Mouse (Mus musculus) liver, adult 2 months (tissue): ENCODE results near the gene Osgep. TPM values are rescaled to one million over a fixed set of nuclear protein-coding genes. Genes with fewer than 3 reads are reported as not detected.
"Not testable (repeated sequence)": the region's sequence is repeated elsewhere in the genome, so short reads cannot be mapped to it uniquely, and the experiment has no call there.

Experiments used
- DNase-seq: peaks from one replicate; pipeline ENCODE4 v3.0.0-alpha.2; 2011; ENCODE audit warnings: low read depth, low spot score; ENCODE audit errors: extremely low read depth
- H3K27ac ChIP-seq: fragments of 200-500 bp; replicated peaks from 2 replicates; pipeline ENCODE4 v1.5.1; 2012; ENCODE audit warnings: low read depth, mild to moderate bottlenecking, control low read depth, inconsistent platforms, low read length; ENCODE audit not compliant: insufficient read depth
- H3K27me3 ChIP-seq: fragments of 200-500 bp; 2 replicates; pipeline ENCODE4 v1.6.1; 2012; ENCODE audit warnings: mild to moderate bottlenecking, moderate library complexity, low read length, inconsistent platforms; ENCODE audit not compliant: control insufficient read depth, insufficient read depth
- H3K36me3 ChIP-seq: fragments of 200-500 bp; 2 replicates; pipeline ENCODE4 v1.6.1; 2012; ENCODE audit warnings: low read length, inconsistent platforms; ENCODE audit not compliant: control insufficient read depth, insufficient read depth
- H3K4me1 ChIP-seq: fragments of 200-500 bp; 2 replicates; pipeline ENCODE4 v1.6.1; 2011; ENCODE audit warnings: low read length; ENCODE audit not compliant: control insufficient read depth, insufficient read depth
- H3K4me3 ChIP-seq: fragments of 200-500 bp; 2 replicates; pipeline ENCODE4 v1.5.1; 2011; ENCODE audit warnings: low read depth, mild to moderate bottlenecking, control low read depth, low read length, moderate library complexity; ENCODE audit not compliant: insufficient read depth
- H3K79me2 ChIP-seq: fragments of 200-500 bp; 2 replicates; pipeline ENCODE4 v1.6.1; 2012; ENCODE audit warnings: inconsistent platforms, mild to moderate bottlenecking, low read length, moderate library complexity; ENCODE audit not compliant: control insufficient read depth, insufficient read depth
- H3K9ac ChIP-seq: fragments of 200-500 bp; 2 replicates; pipeline ENCODE4 v1.6.1; 2012; ENCODE audit warnings: low read depth, mild to moderate bottlenecking, control low read depth, inconsistent platforms, low read length
- CTCF ChIP-seq: fragments of 200-500 bp; IDR thresholded peaks from 2 replicates; pipeline ENCODE4 v1.5.1; 2011; ENCODE audit warnings: low read depth, low read length, control low read depth
- POLR2A ChIP-seq: fragments of 200-500 bp; IDR thresholded peaks from 2 replicates; pipeline ENCODE4 v1.6.1; 2011; ENCODE audit warnings: low read length, control low read depth; ENCODE audit not compliant: insufficient read depth; ENCODE audit errors: extremely low read depth
- WGBS: fragments of 180-500 bp; shearing (Covaris S2); methylation state at CpG from one replicate; pipeline ENCODE4 v1.1.7; 2018; 5-methylcytosine and 5-hydroxymethylcytosine counted together
- polyA plus RNA-seq: library from polyadenylated mRNA; depleted of rRNA; stranded (reverse); fragments of >200 nt; gene quantifications from 2 replicates; pipeline ENCODE4 v1.2.3, GENCODE M21; 2012; rRNA removed
- total RNA-seq: library from RNA; depleted of rRNA; stranded (reverse); fragments of >200 nt; gene quantifications from 2 replicates; pipeline ENCODE4 v1.2.3, GENCODE M21; 2014; rRNA removed

The Osgep gene
- total RNA-seq (69.2 and 85.0 TPM in 2 replicates), polyA plus RNA-seq (41.5 and 50.1 TPM in 2 replicates)

- H3K36me3 ChIP-seq = peaks cover 29% of the 10 kb centered on the region
- H3K27me3 ChIP-seq = no peaks in the 10 kb centered on the region
- H3K27ac ChIP-seq = peak within 1 kb of the TSS; percentile 64
- H3K79me2 ChIP-seq = no peaks in the 10 kb centered on the region
- WGBS = under 1% methylated on average over 57 of the region's 57 CpGs
- H3K4me1 ChIP-seq = no peaks in the 10 kb centered on the region; the same call in none of the 2 replicates
- H3K9ac ChIP-seq = peak within 1 kb of the TSS; percentile 78
- TF ChIP-seq POLR2A (peak; percentile 63; the same call in 1 of the 2 replicates), CTCF (no peak)
- peak; percentile 95 for DNase-seq
- peak within 1 kb of the TSS; percentile 64 for H3K4me3 ChIP-seq
Measured at GRCm38 (mm10) chr14:50924281-50925064, at the start of gene Osgep, which contains the start of gene Apex1. Gene Osgep, minus strand, starts transcription at chr14:50924893. Gene Apex1, plus strand, starts transcription at chr14:50924968.

- Histone ChIP-seq H3K4me3 (no peak overlapping the region), H3K9ac (no peak overlapping the region), H3K27me3 (no peaks in the 10 kb centered on the region), H3K36me3 (no peaks in the 10 kb centered on the region), H3K4me1 (no peaks in the 10 kb centered on the region; the same call in 1 of the 2 replicates), H3K27ac (no peak overlapping the region), H3K79me2 (no peaks in the 10 kb centered on the region)
- TF ChIP-seq CTCF (no peak), POLR2A (no peak)
- WGBS = 71% methylated on average over 4 of the region's 4 CpGs
- DNase-seq = no peak
Measured at GRCm38 (mm10) chr14:50973700-50974099, 49.0 kb upstream of the Osgep start.

GRCm38 (mm10) chr14:50973054-50973453 lies 48.4 kb upstream of the Osgep start:
- H3K27ac ChIP-seq, DNase-seq, H3K9ac ChIP-seq, H3K4me1 ChIP-seq, H3K36me3 ChIP-seq, H3K79me2 ChIP-seq, H3K4me3 ChIP-seq, H3K27me3 ChIP-seq: not testable (repeated sequence)
- WGBS = 94% methylated on average over 5 of the region's 5 CpGs

DNA sequence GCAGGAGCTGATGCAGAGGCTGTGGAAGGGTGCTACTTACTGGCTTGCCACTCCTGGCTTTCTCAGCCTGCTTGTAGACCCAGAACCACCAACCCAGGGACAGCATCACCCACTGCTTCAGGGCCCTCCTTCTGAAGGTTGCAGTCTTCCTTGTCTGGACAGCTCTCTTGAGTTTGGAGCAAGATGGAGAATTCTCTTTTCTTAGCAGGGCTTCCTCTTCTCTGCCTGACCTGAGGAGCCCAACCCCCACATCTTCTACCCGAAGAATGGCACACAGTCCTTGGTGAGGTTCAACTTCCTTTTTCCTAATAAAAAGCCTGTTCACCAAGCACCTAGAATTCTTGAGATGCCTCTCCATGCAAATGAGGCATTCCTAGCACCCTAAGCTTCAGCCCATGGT lies 46.1 kb upstream of the Osgep start:
- no peak overlapping the region for H3K4me3 ChIP-seq
- TF ChIP-seq POLR2A = no peak
- TF ChIP-seq CTCF = no peak
- H3K79me2 ChIP-seq = no peaks in the 10 kb centered on the region
- DNase-seq = no peak
- WGBS = 48% methylated on average over 1 of the region's 1 CpGs
- no peaks in the 10 kb centered on the region for H3K4me1 ChIP-seq
- H3K9ac ChIP-seq = no peak overlapping the region
- H3K27me3 ChIP-seq = no peaks in the 10 kb centered on the region
- H3K27ac ChIP-seq = no peak overlapping the region
- no peaks in the 10 kb centered on the region for H3K36me3 ChIP-seq

DNA sequence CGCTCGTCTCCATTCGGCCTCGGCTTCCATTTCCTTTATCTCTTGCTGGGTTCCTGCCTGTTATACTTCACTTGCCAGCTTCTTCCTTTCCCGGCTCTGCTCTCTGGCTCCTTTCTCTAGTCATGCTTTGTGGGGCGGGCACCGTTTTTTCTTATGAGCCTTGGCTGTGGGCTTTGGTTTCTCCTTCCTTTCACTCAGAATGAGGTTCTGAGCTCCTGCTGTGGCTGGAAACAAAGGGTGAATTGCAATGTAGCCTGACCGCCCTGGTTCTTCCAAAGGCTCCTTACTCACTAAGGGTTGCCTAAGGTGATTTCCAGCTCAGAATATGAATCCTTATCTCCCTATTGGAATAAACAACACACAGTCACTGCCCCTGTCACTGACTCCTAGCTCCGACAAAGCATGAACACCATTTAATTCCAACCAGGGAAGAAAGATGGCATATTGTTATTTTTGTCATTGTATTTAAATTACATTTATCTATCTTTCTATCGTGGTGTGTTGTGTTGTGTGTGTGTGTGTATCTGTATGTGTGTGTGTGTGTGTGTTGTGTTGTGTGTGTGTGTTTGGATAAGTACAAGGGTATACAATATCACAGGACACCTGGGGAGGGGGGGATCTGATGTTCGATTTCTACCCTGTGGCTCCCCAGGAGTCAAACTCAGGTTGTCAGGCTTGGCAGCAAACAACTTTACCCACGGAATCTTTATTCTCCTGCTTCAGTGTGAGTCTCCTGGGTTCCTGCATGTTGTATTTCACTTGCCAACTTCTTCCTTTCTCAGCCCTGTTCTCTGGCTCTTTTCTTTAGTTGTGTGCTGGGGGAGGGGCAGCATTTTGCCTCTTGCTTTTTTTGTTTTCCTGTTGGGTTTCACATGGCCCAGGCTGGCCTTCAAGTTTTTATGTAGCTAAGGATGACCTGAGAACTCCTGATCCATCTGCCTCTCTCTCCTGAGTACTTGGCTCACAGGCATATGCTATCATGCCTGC lies 45.2 kb upstream of the Osgep start:
- no peak for TF ChIP-seq CTCF
- no peak for TF ChIP-seq POLR2A
- H3K9ac ChIP-seq = no peak overlapping the region
- no peak for DNase-seq

More for the DNA sequence above, 45.2 kb upstream of the Osgep start:
- Histone ChIP-seq H3K27me3 (no peaks in the 10 kb centered on the region), H3K4me1 (no peaks in the 10 kb centered on the region), H3K79me2 (no peaks in the 10 kb centered on the region), H3K27ac (peak overlapping the region; percentile 45), H3K36me3 (no peaks in the 10 kb centered on the region), H3K4me3 (no peak overlapping the region)
- 58% methylated on average over 12 of the region's 12 CpGs for WGBS
